Mouse (Mus musculus) spleen, adult 18-20 months (tissue): Measurements from ENCODE around the gene Gprc5b.
A peak's percentile ranks its signal among the peaks of the same experiment; 100 is the strongest.

ENCODE experiments used
- DNase-seq, 2 experiments: peaks; one replicate each; pipeline ENCODE4 v3.0.0; 2022; ENCODE audit warnings: mixed read lengths in 2 of 2

Gene Gprc5b

DNA sequence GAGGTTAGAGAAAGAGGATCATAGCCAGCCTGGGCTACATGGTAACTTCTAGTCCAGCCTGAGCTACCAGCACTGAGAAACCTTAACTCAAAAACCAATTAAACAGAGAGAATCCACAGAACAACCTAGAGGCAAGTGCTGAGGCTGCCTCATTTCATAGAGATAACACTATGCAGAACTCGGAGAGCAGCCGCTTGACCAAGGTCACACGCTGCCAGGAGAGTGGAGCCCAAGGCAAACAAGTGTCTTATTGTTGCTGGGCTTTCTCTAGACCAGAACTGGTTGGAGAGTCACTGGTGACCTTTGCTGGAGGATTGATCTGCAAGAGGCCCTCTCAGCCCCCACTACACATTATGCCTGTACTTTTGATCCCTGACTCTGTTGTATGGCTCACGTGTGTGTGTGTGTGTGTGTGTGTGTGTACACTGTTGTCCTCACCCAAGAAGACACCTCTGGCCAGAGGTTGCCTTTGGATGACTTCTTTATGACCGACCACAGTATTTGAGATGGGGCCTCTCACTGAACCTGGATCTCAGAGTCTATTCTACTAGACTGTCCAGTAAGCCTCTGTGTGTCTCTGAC lies 5.6 kb downstream of the Gprc5b start:
- no peak for DNase-seq

DNA sequence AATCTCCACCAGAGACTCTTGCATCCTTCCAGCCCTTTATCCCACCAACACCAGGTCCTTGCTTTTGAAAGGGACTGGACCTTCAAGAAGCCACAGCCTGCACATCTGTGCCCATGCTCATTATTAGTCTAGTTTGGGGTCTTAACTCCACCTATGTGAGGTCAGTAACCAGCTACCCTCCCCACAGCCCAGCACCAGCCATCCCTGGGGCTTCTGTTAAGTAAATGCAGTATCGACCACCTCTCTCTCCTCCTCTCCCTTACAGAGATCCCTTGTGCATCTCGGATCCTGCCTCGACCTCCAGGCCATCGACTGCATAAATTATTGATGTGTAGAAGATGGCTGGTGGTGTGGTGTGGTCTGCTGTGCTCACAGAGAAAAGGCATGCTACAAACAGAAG lies 8.6 kb downstream of the Gprc5b start:
- DNase-seq = no peak

GRCm38 (mm10) chr7:118985786-118986185 lies 9.2 kb downstream of the Gprc5b start:
- DNase-seq = no peak

DNA sequence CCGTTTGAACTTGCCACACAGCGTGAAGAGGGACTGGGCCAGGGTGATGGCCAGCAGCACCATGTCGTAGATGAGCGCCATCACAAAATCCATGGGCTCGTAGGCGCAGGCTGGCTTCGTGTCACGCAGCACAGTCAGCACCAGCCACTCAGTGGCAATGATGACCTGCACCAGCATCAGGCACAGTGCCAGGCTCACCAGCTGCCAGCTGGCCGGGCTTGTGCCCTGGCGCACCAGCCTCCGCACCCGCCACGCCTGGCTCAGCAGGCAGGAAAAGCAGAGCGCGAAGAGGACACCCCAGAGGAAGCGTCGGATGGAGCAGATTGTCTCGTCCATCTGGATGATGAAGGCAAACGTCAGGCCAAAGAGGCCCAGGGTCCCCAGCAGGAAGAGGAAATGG lies 11.1 kb downstream of the Gprc5b start:
- no peak for DNase-seq

DNA sequence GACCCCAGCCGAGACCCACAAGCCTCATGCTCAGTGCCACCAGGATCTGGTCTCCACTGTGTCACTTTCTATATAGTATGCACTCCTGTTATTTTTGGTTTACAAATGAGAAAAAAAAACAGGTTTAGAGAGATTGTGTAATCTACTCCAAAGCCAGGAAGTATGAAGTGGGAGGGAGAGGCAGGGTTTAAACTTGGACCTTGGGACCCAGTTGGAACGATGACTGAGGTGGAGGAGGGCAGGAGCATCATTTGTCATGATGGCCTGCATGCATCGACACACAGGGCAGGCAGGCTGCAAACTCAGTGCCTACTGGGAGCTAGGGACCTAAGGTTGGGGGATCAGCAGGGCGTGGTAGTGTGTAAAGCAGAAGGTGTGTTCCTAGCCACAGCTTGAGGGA lies 12.4 kb downstream of the Gprc5b start:
- no peak for DNase-seq

DNA sequence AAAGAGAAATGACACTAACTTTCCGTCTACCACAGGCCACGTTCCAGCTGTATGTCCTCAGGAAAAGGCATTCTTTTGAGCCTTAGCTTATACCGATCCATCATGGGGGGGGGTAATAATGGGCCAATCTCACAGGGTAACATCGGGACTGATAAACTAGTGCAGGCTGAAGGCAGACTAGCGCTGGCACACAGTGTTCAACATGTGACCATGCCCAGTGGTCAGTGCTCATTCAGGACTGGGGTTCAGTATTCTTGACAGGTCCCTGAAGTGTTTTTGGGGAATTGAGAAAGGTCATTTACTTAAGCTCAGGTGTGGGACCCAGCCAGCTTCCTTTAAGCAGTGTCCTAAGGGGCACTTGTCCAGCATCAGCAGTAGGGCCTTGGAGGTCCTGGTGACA lies 13.2 kb downstream of the Gprc5b start:
- no peak for DNase-seq

- no peak for DNase-seq
These were observed 13.7 kb downstream of the Gprc5b start for GRCm38 (mm10) chr7:118981346-118981745.

- no peak for DNase-seq
These were observed 15.3 kb downstream of the Gprc5b start for GRCm38 (mm10) chr7:118979708-118980107.

DNA sequence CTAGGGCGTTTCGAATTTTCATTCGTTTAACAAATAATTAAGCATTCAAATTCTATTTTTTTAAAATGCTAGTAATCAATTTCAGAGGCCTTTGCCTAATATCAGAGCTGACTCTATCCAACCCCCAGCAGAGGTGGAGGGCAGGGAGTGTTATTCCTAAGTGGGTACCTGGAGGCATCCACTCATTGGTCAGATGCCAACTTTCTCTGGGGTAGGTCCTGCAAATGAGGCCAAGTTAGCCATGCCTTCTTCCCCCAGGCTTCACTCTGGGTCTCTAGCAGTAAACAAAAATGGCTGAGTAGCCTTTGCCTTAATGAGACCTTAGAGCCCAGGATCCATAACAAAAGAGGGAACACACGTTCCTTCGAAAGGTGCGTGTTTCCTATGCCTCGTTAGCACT lies 15.9 kb downstream of the Gprc5b start:
- no peak for DNase-seq

- DNase-seq = no peak
These were observed 17.9 kb downstream of the Gprc5b start for GRCm38 (mm10) chr7:118977167-118977543.

GRCm38 (mm10) chr7:118976414-118977166 lies 18.4 kb downstream of the Gprc5b start:
- peak in 1 of 2 experiments; percentile 21 for DNase-seq

DNA sequence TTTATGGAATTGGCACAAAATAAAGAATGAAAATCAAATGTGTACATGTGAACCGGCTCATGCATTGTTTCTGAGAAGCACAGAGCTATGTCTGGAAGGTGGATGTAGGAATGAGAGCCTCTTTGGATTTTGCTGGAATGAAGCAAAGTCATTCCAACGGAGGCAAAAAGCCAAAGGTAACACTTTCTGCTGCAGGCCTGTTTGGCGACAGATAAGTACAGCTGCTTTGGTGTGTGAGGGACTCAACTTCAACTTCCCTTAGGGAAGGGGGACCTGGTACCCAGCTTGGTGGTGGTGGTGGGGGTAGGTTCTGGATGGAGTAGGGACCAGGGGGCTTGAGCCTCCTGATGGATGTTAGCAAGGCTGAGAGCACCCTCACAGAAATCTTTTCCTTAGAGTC lies 19.2 kb downstream of the Gprc5b start:
- DNase-seq = no peak

DNA sequence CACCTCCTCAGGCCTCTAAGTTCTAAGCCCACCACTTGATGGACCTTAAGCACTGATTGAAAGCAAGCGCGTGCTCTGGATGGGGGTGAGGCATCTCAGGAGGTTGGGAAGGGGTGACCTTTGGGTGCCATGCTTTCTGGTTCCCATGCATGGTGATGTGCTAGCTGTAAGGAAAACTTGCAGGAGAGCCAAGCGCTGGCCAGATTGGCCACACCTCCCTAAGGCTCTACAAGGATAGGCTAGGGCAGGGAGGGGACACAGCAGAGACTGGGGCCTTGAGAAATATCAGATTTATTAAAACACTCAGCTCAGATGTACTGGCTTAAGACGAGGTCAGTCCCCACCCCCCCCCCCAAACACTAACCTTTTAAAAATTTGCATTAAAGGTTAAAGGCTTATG lies 21.6 kb downstream of the Gprc5b start:
- no peak for DNase-seq

- no peak for DNase-seq
These were observed 22.7 kb downstream of the Gprc5b start for GRCm38 (mm10) chr7:118972306-118972705.

DNA sequence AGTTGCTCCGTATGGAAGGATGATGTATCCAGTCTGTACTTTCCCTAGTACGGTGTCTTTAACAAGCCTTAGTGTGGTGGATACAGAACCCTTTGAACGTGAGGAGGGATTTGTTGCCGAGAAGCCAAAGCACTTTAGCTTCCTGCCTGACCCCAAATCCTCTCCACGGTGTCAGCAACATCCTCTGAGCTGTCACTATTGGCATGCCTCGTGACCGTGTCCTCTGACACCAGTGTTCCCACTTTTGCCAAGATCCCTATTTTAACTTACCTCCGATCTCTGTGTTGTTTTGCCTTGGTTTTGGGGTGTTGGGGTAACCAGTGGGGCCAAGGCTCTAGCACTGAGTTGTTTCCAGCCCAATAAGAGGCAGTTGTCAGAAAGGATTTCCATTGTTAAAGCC lies 23.5 kb downstream of the Gprc5b start:
- DNase-seq = no peak

DNA sequence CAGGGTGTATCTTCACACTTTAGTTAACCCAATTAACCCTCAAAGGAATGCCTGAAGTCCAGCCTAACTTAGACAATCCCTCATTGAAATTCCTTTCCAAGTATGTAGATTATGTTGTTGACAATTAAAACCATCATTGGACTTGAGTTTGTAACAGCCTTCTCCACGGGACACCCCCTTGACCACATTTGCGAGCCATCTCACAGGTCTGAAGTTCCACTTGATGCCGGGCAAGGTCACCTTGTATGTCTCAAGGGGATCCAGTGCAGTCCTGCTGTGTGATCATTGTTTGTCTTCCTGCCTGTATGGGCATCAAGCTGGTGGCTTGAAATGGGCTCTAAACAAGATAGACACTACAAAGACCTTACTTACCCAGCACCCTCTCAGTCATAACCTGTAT lies 26.1 kb downstream of the Gprc5b start:
- DNase-seq = no peak

DNA sequence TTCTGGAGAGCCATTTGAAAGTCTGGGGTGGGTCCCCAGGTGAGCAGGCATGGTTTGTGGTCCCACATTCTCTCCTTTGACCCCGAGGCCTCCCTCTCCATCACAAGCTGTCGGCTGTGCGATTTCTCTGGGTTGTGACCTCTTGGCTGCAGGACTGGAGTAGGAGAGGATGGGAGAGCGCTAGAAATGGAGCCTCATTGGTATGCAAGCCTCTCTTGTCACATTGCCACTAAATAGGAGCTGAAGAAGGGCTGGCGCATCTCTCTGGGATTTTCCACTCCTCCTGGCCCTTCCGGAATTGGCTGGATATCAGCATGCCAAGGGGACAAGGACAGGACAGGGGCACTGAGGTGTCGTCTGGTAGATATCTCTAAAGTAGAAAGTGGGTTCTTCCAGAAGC lies 29.8 kb downstream of the Gprc5b start:
- DNase-seq = no peak

GRCm38 (mm10) chr7:118964777-118965176 lies 30.2 kb downstream of the Gprc5b start:
- DNase-seq = no peak

DNA sequence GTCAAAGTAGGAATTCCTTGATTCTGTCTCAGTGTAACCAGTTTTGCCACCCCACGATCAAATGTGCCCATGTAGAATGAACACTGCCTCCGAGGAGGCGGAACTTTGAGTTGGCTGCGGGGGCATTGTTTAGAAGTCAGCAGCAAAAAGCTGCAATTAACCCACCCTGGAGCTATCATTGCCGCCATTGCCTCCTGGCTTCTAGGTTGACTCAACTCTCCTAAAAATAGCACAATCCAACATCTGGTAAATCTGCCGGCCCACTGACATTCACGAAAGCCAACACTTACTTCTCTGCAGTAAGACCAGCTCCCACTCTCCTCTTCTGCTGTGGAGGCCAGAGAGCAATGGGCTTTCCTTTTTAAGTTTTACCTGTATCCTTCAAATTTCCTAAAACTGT lies 35.8 kb downstream of the Gprc5b start:
- no peak for DNase-seq

DNA sequence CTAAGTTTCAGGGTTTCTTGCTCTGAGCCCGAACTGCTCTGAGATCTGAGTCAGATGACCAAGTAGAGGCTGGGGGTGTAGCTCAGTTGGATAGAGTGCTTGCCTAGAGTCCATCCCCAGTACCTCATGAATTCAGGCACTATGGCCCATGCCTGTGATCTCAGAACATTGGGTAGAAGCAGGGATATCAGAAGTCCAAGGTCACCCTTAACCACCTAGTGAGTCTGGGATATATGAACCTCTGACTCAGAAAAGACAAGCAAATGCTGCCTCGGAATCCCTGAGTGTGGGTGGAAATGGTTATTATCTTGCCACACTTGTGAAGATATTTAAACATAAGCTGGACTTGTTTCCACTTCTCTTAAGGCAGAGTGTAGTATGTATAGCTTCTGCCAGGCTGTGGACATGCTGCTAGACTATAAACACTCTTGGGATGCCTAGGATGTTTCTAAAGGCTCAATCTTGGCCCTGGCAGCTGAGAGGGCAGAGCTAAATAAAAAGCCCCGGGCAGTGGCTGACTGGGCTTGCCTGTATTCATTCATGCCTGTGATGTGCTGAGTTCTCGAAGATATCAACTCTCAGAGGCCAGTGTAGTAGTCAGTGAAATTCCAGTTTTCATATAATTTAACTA lies 38.3 kb downstream of the Gprc5b start:
- DNase-seq = no peak

DNA sequence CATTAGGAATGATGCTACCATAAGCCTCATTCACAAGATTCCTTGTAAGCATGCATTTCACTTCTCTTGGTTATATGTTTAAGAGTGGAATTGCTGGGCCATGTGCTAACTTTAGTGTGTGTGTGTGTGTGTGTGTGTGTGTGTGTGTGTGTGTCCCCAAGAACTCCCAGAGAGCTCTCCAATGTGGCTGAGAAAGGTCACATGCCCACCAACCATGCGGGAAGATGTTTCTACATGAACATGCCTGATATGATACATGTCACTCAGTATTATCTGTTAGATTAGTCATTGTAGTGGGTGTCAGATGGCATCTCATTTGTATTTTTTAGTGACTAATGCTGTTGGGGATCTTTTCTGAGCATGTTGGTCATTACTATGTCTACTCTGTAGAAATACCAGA lies 40.0 kb downstream of the Gprc5b start:
- DNase-seq = no peak

DNA sequence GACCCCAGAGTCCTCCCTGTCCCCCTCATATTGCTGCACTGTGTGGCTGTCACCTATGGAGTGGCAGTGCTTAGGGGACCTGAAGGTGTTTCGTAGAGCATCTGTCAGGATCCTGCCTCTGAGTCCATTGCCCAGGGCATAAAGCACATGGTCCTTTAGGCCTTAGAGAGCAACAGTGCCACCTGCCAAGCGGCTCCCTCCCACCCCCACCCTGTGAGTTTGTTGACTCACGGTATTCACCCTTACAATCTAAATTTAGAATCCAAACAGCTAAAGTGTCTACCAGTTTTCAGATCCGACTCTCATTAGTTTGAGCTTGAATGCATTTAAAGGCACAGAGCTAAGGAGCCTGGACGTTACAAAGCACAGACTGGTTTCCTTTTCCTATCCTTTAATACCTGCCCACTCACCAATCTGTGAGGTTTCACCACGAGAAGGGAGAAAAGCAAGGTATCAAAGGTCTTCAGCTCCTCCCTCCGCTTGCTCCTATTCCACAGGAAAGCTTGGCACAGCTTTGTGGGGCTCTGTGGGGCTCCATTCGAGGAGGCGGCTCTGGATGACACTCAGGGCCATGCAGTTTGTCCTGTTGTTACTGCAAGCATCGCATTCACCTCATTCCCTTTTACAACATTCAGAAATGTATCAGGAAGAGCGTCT lies 41.3 kb downstream of the Gprc5b start:
- no peak for DNase-seq

- no peak for DNase-seq
These were observed 45.3 kb downstream of the Gprc5b start for GRCm38 (mm10) chr7:118949749-118950148.
